In the genomic region with DNA sequence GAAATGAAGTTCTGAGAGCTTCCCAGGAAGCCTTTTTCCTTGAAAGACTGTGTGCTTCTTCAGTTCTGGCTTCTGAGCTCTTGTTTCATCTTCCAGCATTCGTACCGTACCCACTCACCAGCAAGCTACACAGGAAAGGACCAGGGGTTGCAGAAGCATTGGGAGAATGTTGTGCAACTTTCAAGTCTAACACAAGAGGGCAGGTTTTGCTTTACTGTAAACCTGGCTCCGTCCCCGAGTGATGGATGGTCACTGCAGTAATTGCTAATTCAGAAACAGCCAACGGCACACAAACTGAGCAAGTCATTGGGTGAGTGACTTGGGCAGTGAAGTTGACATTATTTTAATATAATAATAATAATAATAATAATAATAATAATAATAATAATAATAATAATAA, we compare ENCODE assay signal across 9 mouse cellular contexts. TPM values are rescaled to one million over a fixed set of nuclear protein-coding genes. Genes with fewer than 3 reads are reported as not detected.
DNase-seq lines count a peak whose midpoint lies in the region; ATAC-seq lines count a peak whose summit lies in the region.
"Had no signal": no experiment of that assay in that cellular context is flagged by ENCODE, and none has a peak within 500 bp of the region (broad histone marks: within the 10 kb centered on the region; RNA-seq: fewer than 3 reads in every experiment).

No protein-coding gene starts in this region.

- H3K4me3 ChIP-seq in intestine, embryonic 14.5 days (ENCODE audit: low read depth, low read length) = no peak overlapping the region
- no peak overlapping the region for H3K4me3 ChIP-seq in intestine, embryonic 16.5 days (ENCODE audit: low read length)
- H3K4me3 ChIP-seq in forebrain, embryonic 11.5 days (ENCODE audit: low read depth, low read length) = no peak overlapping the region
- H3K4me3 ChIP-seq in hindbrain, embryonic 14.5 days (replicated peaks; ENCODE audit: low read length) = no peak overlapping the region
- no peak overlapping the region for H3K4me3 ChIP-seq in midbrain, embryonic 14.5 days (replicated peaks; ENCODE audit: low read depth, low read length)
- H3K4me3 ChIP-seq: limb, embryonic 12.5 days had no signal

- no peak overlapping the region for H3K4me2 ChIP-seq in intestine, embryonic 14.5 days (ENCODE audit: low read length)
- H3K4me2 ChIP-seq in intestine, embryonic 16.5 days (ENCODE audit: low read depth, low read length) = no peak overlapping the region
- H3K4me2 ChIP-seq in forebrain, embryonic 11.5 days (ENCODE audit: low read depth, low read length, severe bottlenecking) = no peak overlapping the region
- no peak overlapping the region for H3K4me2 ChIP-seq in hindbrain, embryonic 14.5 days (replicated peaks)
- H3K4me2 ChIP-seq in midbrain, embryonic 14.5 days (ENCODE audit: low read length) = no peak overlapping the region
- H3K4me2 ChIP-seq: limb, embryonic 12.5 days had no signal

- no peak overlapping the region for H3K27ac ChIP-seq in intestine, embryonic 14.5 days (ENCODE audit: low read depth)
- no peak overlapping the region for H3K27ac ChIP-seq in intestine, embryonic 16.5 days (ENCODE audit: low read length)
- H3K27ac ChIP-seq in forebrain, embryonic 11.5 days (ENCODE audit: low read depth, low read length) = no peak overlapping the region
- no peak overlapping the region for H3K27ac ChIP-seq in hindbrain, embryonic 14.5 days
- no peak overlapping the region for H3K27ac ChIP-seq in midbrain, embryonic 14.5 days (replicated peaks; ENCODE audit: low read depth, low read length)
- H3K27ac ChIP-seq: limb, embryonic 12.5 days had no signal

- ATAC-seq in intestine, embryonic 14.5 days (replicated peaks; ENCODE audit: low FRiP score, low TSS enrichment, low read depth) = peak; percentile 48; the same call in 1 of the 2 replicates
- no peak for ATAC-seq in intestine, embryonic 16.5 days
- peak; percentile 67 for ATAC-seq in forebrain, embryonic 11.5 days (replicated peaks; ENCODE audit: low FRiP score)
- ATAC-seq in hindbrain, embryonic 14.5 days (ENCODE audit: low FRiP score) = peak; percentile 38; the same call in 1 of the 2 replicates
- no peak for ATAC-seq in midbrain, embryonic 14.5 days (ENCODE audit: low FRiP score, low TSS enrichment)
- ATAC-seq in monocyte, adult 5-6 weeks (replicated peaks; ENCODE audit: insufficient number of reproducible peaks, low FRiP score, low TSS enrichment, poor library complexity, severe bottlenecking) = no peak

- H3K4me1 ChIP-seq in intestine, embryonic 14.5 days (replicated peaks; ENCODE audit: control insufficient read depth, insufficient read depth, low read length) = peaks cover 12% of the 10 kb centered on the region
- H3K4me1 ChIP-seq in intestine, embryonic 16.5 days (ENCODE audit: control insufficient read depth, insufficient read depth, low read length) = peaks cover 11% of the 10 kb centered on the region; the same call in 1 of the 2 replicates
- H3K4me1 ChIP-seq in forebrain, embryonic 11.5 days (replicated peaks; ENCODE audit: control insufficient read depth, insufficient read depth, low read length) = peaks cover 11% of the 10 kb centered on the region
- H3K4me1 ChIP-seq in hindbrain, embryonic 14.5 days (replicated peaks; ENCODE audit: control insufficient read depth, insufficient read depth, low read length) = peaks cover 14% of the 10 kb centered on the region
- H3K4me1 ChIP-seq in midbrain, embryonic 14.5 days (ENCODE audit: control insufficient read depth, insufficient read depth, low read length) = peaks cover 18% of the 10 kb centered on the region

- H3K9ac ChIP-seq in intestine, embryonic 14.5 days (ENCODE audit: low read length) = no peak overlapping the region
- no peak overlapping the region for H3K9ac ChIP-seq in intestine, embryonic 16.5 days (ENCODE audit: low read depth, low read length)
- H3K9ac ChIP-seq in forebrain, embryonic 11.5 days (ENCODE audit: low read length) = no peak overlapping the region
- H3K9ac ChIP-seq in hindbrain, embryonic 14.5 days = no peak overlapping the region
- no peak overlapping the region for H3K9ac ChIP-seq in midbrain, embryonic 14.5 days (replicated peaks; ENCODE audit: low read length)
- H3K9ac ChIP-seq: limb, embryonic 12.5 days had no signal

- no peaks in the 10 kb centered on the region for H3K9me3 ChIP-seq in intestine, embryonic 14.5 days (ENCODE audit: control insufficient read depth, low read length)
- H3K9me3 ChIP-seq in intestine, embryonic 16.5 days (ENCODE audit: control insufficient read depth, low read length) = no peaks in the 10 kb centered on the region
- H3K9me3 ChIP-seq in forebrain, embryonic 11.5 days (ENCODE audit: control insufficient read depth, low read length) = no peaks in the 10 kb centered on the region
- no peaks in the 10 kb centered on the region for H3K9me3 ChIP-seq in hindbrain, embryonic 14.5 days (ENCODE audit: control insufficient read depth, low read length)
- H3K9me3 ChIP-seq in midbrain, embryonic 14.5 days (ENCODE audit: control insufficient read depth, low read length) = no peaks in the 10 kb centered on the region
- H3K9me3 ChIP-seq: limb, embryonic 12.5 days had no signal

- 13% methylated on average over 5 of the region's 5 CpGs for WGBS in intestine, embryonic 14.5 days
- 17% methylated on average over 5 of the region's 5 CpGs for WGBS in intestine, embryonic 16.5 days
- 32% methylated on average over 5 of the region's 5 CpGs for WGBS in forebrain, embryonic 11.5 days
- 19% methylated on average over 5 of the region's 5 CpGs for WGBS in hindbrain, embryonic 14.5 days
- 16% methylated on average over 5 of the region's 5 CpGs for WGBS in midbrain, embryonic 14.5 days

- H3K27me3 ChIP-seq in intestine, embryonic 14.5 days (replicated peaks; ENCODE audit: control insufficient read depth, insufficient read depth, low read length) = no peaks in the 10 kb centered on the region
- H3K27me3 ChIP-seq in intestine, embryonic 16.5 days (replicated peaks; ENCODE audit: control insufficient read depth, insufficient read depth, low read length) = no peaks in the 10 kb centered on the region
- peaks cover 4% of the 10 kb centered on the region; the same call in 1 of the 2 replicates for H3K27me3 ChIP-seq in forebrain, embryonic 11.5 days (ENCODE audit: control insufficient read depth, insufficient read depth, low read length)
- H3K27me3 ChIP-seq in hindbrain, embryonic 14.5 days (ENCODE audit: control insufficient read depth, insufficient read depth, low read length) = 0 out of 2 replicates have a peak, but pooled peaks cover under 1% of the 10 kb centered on the region
- H3K27me3 ChIP-seq in midbrain, embryonic 14.5 days (ENCODE audit: control insufficient read depth, insufficient read depth, low read length) = no peaks in the 10 kb centered on the region; the same call in 1 of the 2 replicates

- no peak for DNase-seq in intestine, embryonic 14.5 days (ENCODE audit: low spot score)
- DNase-seq in adrenal gland, postnatal 14 days = peak; percentile 62
- peak; percentile 63 for DNase-seq in forebrain, embryonic 11.5 days (ENCODE audit: low spot score)
- DNase-seq in hindbrain, embryonic 14.5 days (ENCODE audit: low spot score) = peak; percentile 86
- DNase-seq in layer of hippocampus, adult 9-11 months = peak; percentile 47
- DNase-seq in midbrain, embryonic 14.5 days = peak; percentile 86

- no peaks in the 10 kb centered on the region for H3K36me3 ChIP-seq in intestine, embryonic 14.5 days (ENCODE audit: control insufficient read depth, insufficient read depth, low read length)
- no peaks in the 10 kb centered on the region for H3K36me3 ChIP-seq in intestine, embryonic 16.5 days (ENCODE audit: control insufficient read depth, insufficient read depth, low read length)
- no peaks in the 10 kb centered on the region for H3K36me3 ChIP-seq in forebrain, embryonic 11.5 days (ENCODE audit: control insufficient read depth, insufficient read depth, low read length)
- no peaks in the 10 kb centered on the region for H3K36me3 ChIP-seq in hindbrain, embryonic 14.5 days (replicated peaks; ENCODE audit: control insufficient read depth, insufficient read depth)
- H3K36me3 ChIP-seq in midbrain, embryonic 14.5 days (ENCODE audit: control insufficient read depth, insufficient read depth, low read length) = no peaks in the 10 kb centered on the region
- H3K36me3 ChIP-seq: limb, embryonic 12.5 days had no signal

RNA-seq across cellular contexts. Expression of gene Dct, which starts 46.3 kb away (rescaled TPM):
- polyA plus RNA-seq in intestine, embryonic 14.5 days (2014; fragmentation: Nextera tagmentation; extraction: Ambion mirVana) = 1.1 and 1.4 TPM in 2 replicates
- 1.8 TPM in 2 replicates for polyA plus RNA-seq in intestine, embryonic 16.5 days (2015; fragmentation: Nextera tagmentation; extraction: Ambion mirVana)
- total RNA-seq in adrenal gland, postnatal 14 days (2021) = not detected in 2 replicates
- 8.5 and 9.7 TPM in 2 replicates for polyA plus RNA-seq in forebrain, embryonic 11.5 days (2014; fragmentation: Nextera tagmentation; extraction: Ambion mirVana)
- polyA plus RNA-seq in hindbrain, embryonic 14.5 days (2014; fragmentation: Nextera tagmentation; extraction: Ambion mirVana) = 0.70 and 0.80 TPM in 2 replicates
- polyA plus RNA-seq in midbrain, embryonic 14.5 days (2014; fragmentation: Nextera tagmentation; extraction: Ambion mirVana) = 0.62 and 0.84 TPM in 2 replicates
- not detected in 3 replicates for total RNA-seq in monocyte, adult 5-6 weeks (2017)

Comparison
In these comparisons a context has a peak if more than half of its experiments do, and no peak if none do; other contexts are left out.
1. ATAC-seq: peak in intestine, embryonic 14.5 days (single experiment), forebrain, embryonic 11.5 days (single experiment) and hindbrain, embryonic 14.5 days (single experiment); none in intestine, embryonic 16.5 days (single experiment), midbrain, embryonic 14.5 days (single experiment) and monocyte, adult 5-6 weeks (single experiment).